Mouse (Mus musculus) liver, adult 2 months (tissue): Measurements from ENCODE around the gene Emc1. TPM values are rescaled to one million over a fixed set of nuclear protein-coding genes. Genes with fewer than 3 reads are reported as not detected.

ENCODE experiments used
- DNase-seq: peaks from one replicate; pipeline ENCODE4 v3.0.0-alpha.2; 2011; ENCODE audit warnings: low read depth, low spot score; ENCODE audit errors: extremely low read depth
- H3K27ac ChIP-seq: fragments of 200-500 bp; replicated peaks from 2 replicates; pipeline ENCODE4 v1.5.1; 2012; ENCODE audit warnings: low read depth, mild to moderate bottlenecking, control low read depth, inconsistent platforms, low read length; ENCODE audit not compliant: insufficient read depth
- H3K27me3 ChIP-seq: fragments of 200-500 bp; 2 replicates; pipeline ENCODE4 v1.6.1; 2012; ENCODE audit warnings: mild to moderate bottlenecking, moderate library complexity, low read length, inconsistent platforms; ENCODE audit not compliant: control insufficient read depth, insufficient read depth
- H3K36me3 ChIP-seq: fragments of 200-500 bp; 2 replicates; pipeline ENCODE4 v1.6.1; 2012; ENCODE audit warnings: low read length, inconsistent platforms; ENCODE audit not compliant: control insufficient read depth, insufficient read depth
- H3K4me1 ChIP-seq: fragments of 200-500 bp; 2 replicates; pipeline ENCODE4 v1.6.1; 2011; ENCODE audit warnings: low read length; ENCODE audit not compliant: control insufficient read depth, insufficient read depth
- H3K4me3 ChIP-seq: fragments of 200-500 bp; 2 replicates; pipeline ENCODE4 v1.5.1; 2011; ENCODE audit warnings: low read depth, mild to moderate bottlenecking, control low read depth, low read length, moderate library complexity; ENCODE audit not compliant: insufficient read depth
- H3K79me2 ChIP-seq: fragments of 200-500 bp; 2 replicates; pipeline ENCODE4 v1.6.1; 2012; ENCODE audit warnings: inconsistent platforms, mild to moderate bottlenecking, low read length, moderate library complexity; ENCODE audit not compliant: control insufficient read depth, insufficient read depth
- H3K9ac ChIP-seq: fragments of 200-500 bp; 2 replicates; pipeline ENCODE4 v1.6.1; 2012; ENCODE audit warnings: low read depth, mild to moderate bottlenecking, control low read depth, inconsistent platforms, low read length
- CTCF ChIP-seq: fragments of 200-500 bp; IDR thresholded peaks from 2 replicates; pipeline ENCODE4 v1.5.1; 2011; ENCODE audit warnings: low read depth, low read length, control low read depth
- POLR2A ChIP-seq: fragments of 200-500 bp; IDR thresholded peaks from 2 replicates; pipeline ENCODE4 v1.6.1; 2011; ENCODE audit warnings: low read length, control low read depth; ENCODE audit not compliant: insufficient read depth; ENCODE audit errors: extremely low read depth
- WGBS: fragments of 180-500 bp; shearing (Covaris S2); methylation state at CpG from one replicate; pipeline ENCODE4 v1.1.7; 2018; 5-methylcytosine and 5-hydroxymethylcytosine counted together
- polyA plus RNA-seq: library from polyadenylated mRNA; depleted of rRNA; stranded (reverse); fragments of >200 nt; gene quantifications from 2 replicates; pipeline ENCODE4 v1.2.3, GENCODE M21; 2012; rRNA removed
- total RNA-seq: library from RNA; depleted of rRNA; stranded (reverse); fragments of >200 nt; gene quantifications from 2 replicates; pipeline ENCODE4 v1.2.3, GENCODE M21; 2014; rRNA removed

Emc1 gene
- 23.0 and 23.6 TPM in 2 replicates for total RNA-seq
- 22.2 and 22.3 TPM in 2 replicates for polyA plus RNA-seq

- Histone ChIP-seq H3K9ac (peak within 1 kb of the TSS; percentile 88), H3K27me3 (no peaks in the 10 kb centered on the region), H3K27ac (peak within 1 kb of the TSS; percentile 93), H3K36me3 (peaks cover 4% of the 10 kb centered on the region; the same call in 1 of the 2 replicates), H3K4me3 (peak within 1 kb of the TSS; percentile 61), H3K79me2 (peaks cover 15% of the 10 kb centered on the region; the same call in 1 of the 2 replicates), H3K4me1 (peaks cover 13% of the 10 kb centered on the region)
- no peak for TF ChIP-seq CTCF
- TF ChIP-seq POLR2A, result peak; percentile 41; the same call in 1 of the 2 replicates
- under 1% methylated on average over 63 of the region's 64 CpGs for WGBS
- peak; percentile 72 for DNase-seq
Measured at GRCm38 (mm10) chr4:139351931-139352711, at the start of gene Emc1, which contains the start of the genes Mrto4 and Ubr4. Emc1 (plus strand) TSS chr4:139352587. Mrto4 (minus strand) TSS chr4:139352576. Ubr4 (plus strand) TSS chr4:139352609.

- H3K4me3 ChIP-seq, result no peak overlapping the region
- H3K4me1 ChIP-seq, result peaks cover 11% of the 10 kb centered on the region
- no peak overlapping the region for H3K9ac ChIP-seq
- H3K79me2 ChIP-seq, result peaks cover 12% of the 10 kb centered on the region; the same call in 1 of the 2 replicates
- H3K27me3 ChIP-seq, result no peaks in the 10 kb centered on the region
- no peaks in the 10 kb centered on the region; the same call in 1 of the 2 replicates for H3K36me3 ChIP-seq
- no peak overlapping the region for H3K27ac ChIP-seq
- DNase-seq, result no peak
- 91% methylated on average over 3 of the region's 3 CpGs for WGBS
- TF ChIP-seq CTCF, result no peak
- TF ChIP-seq POLR2A, result no peak
Measured at GRCm38 (mm10) chr4:139305521-139305920, 46.9 kb upstream of the Emc1 start.

DNA sequence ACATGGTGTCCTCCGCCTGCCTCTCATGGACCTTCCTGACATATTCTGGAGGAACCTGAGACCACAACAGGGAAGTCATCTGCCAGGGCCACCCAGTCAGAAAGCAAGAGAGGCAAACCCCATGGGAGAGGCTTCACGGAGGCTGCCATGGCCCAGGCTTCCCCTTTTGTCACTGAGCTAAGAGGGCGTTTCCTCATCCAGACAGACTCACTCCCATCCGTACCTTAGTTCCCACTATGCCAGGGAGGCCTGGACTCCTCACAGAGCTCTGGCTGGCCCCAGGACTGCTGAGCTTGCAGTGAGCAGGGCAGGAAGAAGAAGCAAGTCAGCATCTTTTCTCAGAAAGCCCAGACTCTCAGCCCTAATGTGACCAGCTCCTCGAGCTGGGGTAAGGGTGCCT, 44.5 kb upstream of the Emc1 start:
- H3K4me3 ChIP-seq, result no peak overlapping the region
- no peak for DNase-seq
- H3K27ac ChIP-seq, result no peak overlapping the region
- WGBS, result 86% methylated on average over 5 of the region's 5 CpGs
- TF ChIP-seq POLR2A, result no peak
- no peak for TF ChIP-seq CTCF
- no peaks in the 10 kb centered on the region for H3K36me3 ChIP-seq
- H3K4me1 ChIP-seq, result peaks cover 14% of the 10 kb centered on the region
- no peak overlapping the region for H3K9ac ChIP-seq
- no peaks in the 10 kb centered on the region for H3K27me3 ChIP-seq
- H3K79me2 ChIP-seq, result peaks cover 12% of the 10 kb centered on the region; the same call in 1 of the 2 replicates

DNA sequence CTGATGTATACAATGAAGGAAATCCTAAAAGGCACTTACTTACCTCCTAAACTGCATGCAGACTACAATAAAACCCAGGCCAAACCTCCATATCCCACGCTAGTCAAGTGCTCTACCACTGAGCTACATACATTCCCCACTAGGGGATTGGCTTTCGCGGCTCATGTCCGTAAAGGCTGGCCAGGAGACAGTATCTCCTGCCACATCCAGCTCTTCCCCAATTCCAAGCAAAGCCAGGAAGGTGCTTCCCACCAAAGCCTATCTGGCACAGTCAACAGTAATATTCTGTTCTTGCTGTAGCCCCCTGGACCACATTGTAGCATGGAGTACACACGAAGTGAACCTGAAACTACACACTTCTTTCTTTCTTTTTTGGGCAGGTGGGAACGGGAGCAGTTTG, 42.7 kb upstream of the Emc1 start:
- Histone ChIP-seq H3K36me3 (no peaks in the 10 kb centered on the region; the same call in 1 of the 2 replicates), H3K4me3 (peak overlapping the region; percentile 75), H3K9ac (peak overlapping the region; percentile 76; the same call in 1 of the 2 replicates), H3K79me2 (peaks cover 12% of the 10 kb centered on the region; the same call in 1 of the 2 replicates), H3K27me3 (no peaks in the 10 kb centered on the region), H3K4me1 (peaks cover 14% of the 10 kb centered on the region), H3K27ac (no peak overlapping the region)
- TF ChIP-seq POLR2A (no peak), CTCF (no peak)
- no peak for DNase-seq
- WGBS, result 27% methylated on average over 6 of the region's 6 CpGs

- Histone ChIP-seq H3K36me3 (peaks cover 5% of the 10 kb centered on the region; the same call in 1 of the 2 replicates), H3K4me1 (peaks cover 14% of the 10 kb centered on the region), H3K4me3 (peak within 1 kb of the TSS; percentile 75), H3K9ac (peak within 1 kb of the TSS; percentile 91), H3K27me3 (no peaks in the 10 kb centered on the region), H3K27ac (peak within 1 kb of the TSS; percentile 83), H3K79me2 (peaks cover 12% of the 10 kb centered on the region; the same call in 1 of the 2 replicates)
- TF ChIP-seq CTCF (no peak), POLR2A (peak; percentile 96)
- WGBS, result under 1% methylated on average over 63 of the region's 63 CpGs
- peak; percentile 78 for DNase-seq
Measured at GRCm38 (mm10) chr4:139310171-139310898, 42.1 kb upstream of the Emc1 start, which contains the start of the genes Pqlc2 and Akr7a5. Pqlc2 (minus strand) TSS chr4:139310708. Akr7a5 (plus strand) TSS chr4:139310744.
